Mouse (Mus musculus): ENCODE measurements around the gene Tlr5.

- TF ChIP-seq CTCF (conservative IDR thresholded peaks at IDR 0.05; ENCODE audit: low read length) (no peak), NANOG (IDR thresholded peaks at IDR 0.05; ENCODE audit: borderline replicate concordance, low read length) (no peak), POU5F1 (IDR thresholded peaks at IDR 0.05; ENCODE audit: borderline replicate concordance, low read length) (no peak)
Measured at GRCm38 (mm10) chr1:182988646-182989045, 34.1 kb downstream of the Tlr5 start.
